Mouse (Mus musculus): Measurements from ENCODE around the gene Hap1. TPM values are rescaled to one million over a fixed set of nuclear protein-coding genes. Genes with fewer than 3 reads are reported as not detected.

Hap1 gene
- polyA plus RNA-seq, 1 experiment from 2014 or later, result 128 TPM

GRCm38 (mm10) chr11:100396886-100397599, 41.1 kb upstream of the Hap1 start:
- WGBS, result 2% methylated on average over 42 of the region's 42 CpGs
- Histone ChIP-seq H3K4me3 (peak overlapping the region; percentile 71), H3K27ac (replicated peaks) (peak overlapping the region; percentile 64; the same call in 1 of the 2 replicates), H3K9ac (replicated peaks) (peak overlapping the region; percentile 58), H3K27me3 (peaks cover 16% of the 10 kb centered on the region; the same call in 1 of the 2 replicates), H3K4me2 (replicated peaks) (peak overlapping the region; percentile 66), H3K9me3 (no peaks in the 10 kb centered on the region), H3K4me1 (peaks cover 30% of the 10 kb centered on the region), H3K36me3 (no peaks in the 10 kb centered on the region)
- peak; percentile 49 for ATAC-seq (replicated peaks)

GRCm38 (mm10) chr11:100395861-100396631, 40.1 kb upstream of the Hap1 start:
- Histone ChIP-seq H3K9me3 (no peaks in the 10 kb centered on the region), H3K4me1 (peaks cover 30% of the 10 kb centered on the region), H3K27ac (replicated peaks) (no peak overlapping the region), H3K9ac (replicated peaks) (peak overlapping the region; percentile 58), H3K36me3 (no peaks in the 10 kb centered on the region), H3K27me3 (peaks cover 16% of the 10 kb centered on the region; the same call in 1 of the 2 replicates), H3K4me3 (peak overlapping the region; percentile 71), H3K4me2 (replicated peaks) (peak overlapping the region; percentile 66)
- 30% methylated on average over 17 of the region's 17 CpGs for WGBS
- ATAC-seq (replicated peaks), result no peak

GRCm38 (mm10) chr11:100395200-100395599, 39.3 kb upstream of the Hap1 start:
- no peaks in the 10 kb centered on the region for H3K36me3 ChIP-seq
- no peaks in the 10 kb centered on the region for H3K9me3 ChIP-seq
- H3K4me1 ChIP-seq, result peaks cover 30% of the 10 kb centered on the region
- peak overlapping the region; percentile 66; the same call in 1 of the 2 replicates for H3K4me2 ChIP-seq (replicated peaks)
- H3K9ac ChIP-seq (replicated peaks), result no peak overlapping the region
- no peak overlapping the region for H3K27ac ChIP-seq (replicated peaks)
- H3K4me3 ChIP-seq, result peak overlapping the region; percentile 71
- 38% methylated on average over 11 of the region's 11 CpGs for WGBS
- H3K27me3 ChIP-seq, result peaks cover 16% of the 10 kb centered on the region; the same call in 1 of the 2 replicates
- no peak for ATAC-seq (replicated peaks)

- Histone ChIP-seq H3K4me1 (peaks cover 30% of the 10 kb centered on the region), H3K9me3 (no peaks in the 10 kb centered on the region), H3K9ac (replicated peaks) (no peak overlapping the region), H3K27me3 (peaks cover 16% of the 10 kb centered on the region; the same call in 1 of the 2 replicates), H3K4me3 (no peak overlapping the region), H3K36me3 (no peaks in the 10 kb centered on the region), H3K27ac (replicated peaks) (no peak overlapping the region), H3K4me2 (replicated peaks) (no peak overlapping the region; the same call in 1 of the 2 replicates)
- ATAC-seq (replicated peaks), result no peak
- 72% methylated on average over 5 of the region's 5 CpGs for WGBS
Observed at GRCm38 (mm10) chr11:100394353-100395074, 38.6 kb upstream of the Hap1 start.

GRCm38 (mm10) chr11:100393733-100394132, 37.8 kb upstream of the Hap1 start:
- H3K4me1 ChIP-seq, result peaks cover 31% of the 10 kb centered on the region
- WGBS, result 81% methylated on average over 7 of the region's 7 CpGs
- ATAC-seq (replicated peaks), result no peak
- no peak overlapping the region for H3K27ac ChIP-seq (replicated peaks)
- no peak overlapping the region for H3K9ac ChIP-seq (replicated peaks)
- no peaks in the 10 kb centered on the region for H3K36me3 ChIP-seq
- no peak overlapping the region for H3K4me2 ChIP-seq (replicated peaks)
- no peak overlapping the region for H3K4me3 ChIP-seq
- H3K27me3 ChIP-seq, result peaks cover 16% of the 10 kb centered on the region; the same call in 1 of the 2 replicates
- H3K9me3 ChIP-seq, result no peaks in the 10 kb centered on the region

GRCm38 (mm10) chr11:100392958-100393357, 37.0 kb upstream of the Hap1 start:
- no peak overlapping the region for H3K4me2 ChIP-seq (replicated peaks)
- no peak overlapping the region for H3K27ac ChIP-seq (replicated peaks)
- no peak overlapping the region for H3K9ac ChIP-seq (replicated peaks)
- H3K4me3 ChIP-seq, result no peak overlapping the region
- peaks cover 33% of the 10 kb centered on the region for H3K4me1 ChIP-seq
- H3K9me3 ChIP-seq, result no peaks in the 10 kb centered on the region
- H3K36me3 ChIP-seq, result no peaks in the 10 kb centered on the region
- H3K27me3 ChIP-seq, result peaks cover 16% of the 10 kb centered on the region; the same call in 1 of the 2 replicates
- ATAC-seq (replicated peaks), result no peak
- 83% methylated on average over 5 of the region's 5 CpGs for WGBS

GRCm38 (mm10) chr11:100391884-100392345, 36.0 kb upstream of the Hap1 start:
- Histone ChIP-seq H3K4me3 (no peak overlapping the region), H3K4me1 (peaks cover 28% of the 10 kb centered on the region), H3K9me3 (no peaks in the 10 kb centered on the region), H3K36me3 (no peaks in the 10 kb centered on the region), H3K9ac (replicated peaks) (no peak overlapping the region), H3K4me2 (replicated peaks) (no peak overlapping the region), H3K27ac (replicated peaks) (no peak overlapping the region), H3K27me3 (peaks cover 15% of the 10 kb centered on the region; the same call in 1 of the 2 replicates)
- no peak for ATAC-seq (replicated peaks)
- 53% methylated on average over 7 of the region's 7 CpGs for WGBS

- no peak overlapping the region for H3K4me2 ChIP-seq (replicated peaks)
- no peak overlapping the region for H3K9ac ChIP-seq (replicated peaks)
- ATAC-seq (replicated peaks), result no peak; the same call in 1 of the 2 replicates
- no peaks in the 10 kb centered on the region for H3K36me3 ChIP-seq
- H3K4me1 ChIP-seq, result peaks cover 22% of the 10 kb centered on the region
- no peaks in the 10 kb centered on the region for H3K9me3 ChIP-seq
- H3K27ac ChIP-seq (replicated peaks), result no peak overlapping the region
- 71% methylated on average over 9 of the region's 9 CpGs for WGBS
- H3K4me3 ChIP-seq, result no peak overlapping the region
- H3K27me3 ChIP-seq, result peaks cover 9% of the 10 kb centered on the region; the same call in 1 of the 2 replicates
Observed at GRCm38 (mm10) chr11:100391081-100391883, 35.4 kb upstream of the Hap1 start.

GRCm38 (mm10) chr11:100389931-100390445, 34.1 kb upstream of the Hap1 start:
- Histone ChIP-seq H3K4me1 (peaks cover 9% of the 10 kb centered on the region), H3K4me3 (no peak overlapping the region), H3K27ac (replicated peaks) (no peak overlapping the region), H3K9ac (replicated peaks) (no peak overlapping the region), H3K9me3 (no peaks in the 10 kb centered on the region), H3K27me3 (peaks cover 3% of the 10 kb centered on the region; the same call in 1 of the 2 replicates), H3K36me3 (0 out of 2 replicates have a peak, but pooled peaks cover 8% of the 10 kb centered on the region), H3K4me2 (replicated peaks) (no peak overlapping the region)
- no peak for ATAC-seq (replicated peaks)
- WGBS, result 51% methylated on average over 8 of the region's 8 CpGs

- WGBS, result 82% methylated on average over 6 of the region's 6 CpGs
Observed at GRCm38 (mm10) chr11:100388588-100388987, 32.7 kb upstream of the Hap1 start.

More at GRCm38 (mm10) chr11:100388588-100388987, 32.7 kb upstream of the Hap1 start:
- Histone ChIP-seq H3K27me3 (no peaks in the 10 kb centered on the region), H3K27ac (replicated peaks) (no peak overlapping the region), H3K4me3 (no peak overlapping the region), H3K9me3 (no peaks in the 10 kb centered on the region), H3K4me1 (peaks cover 5% of the 10 kb centered on the region), H3K36me3 (peaks cover 19% of the 10 kb centered on the region; the same call in 1 of the 2 replicates), H3K4me2 (replicated peaks) (no peak overlapping the region), H3K9ac (replicated peaks) (no peak overlapping the region)
- ATAC-seq (replicated peaks), result no peak
